In genomic region chr4:108430656-108431560, GRCm38 (mm10) we compare ENCODE assay signal across 12 mouse cellular contexts. TPM values are rescaled to one million over a fixed set of nuclear protein-coding genes. Genes with fewer than 3 reads are reported as not detected.
DNase-seq lines count a peak whose midpoint lies in the region; ATAC-seq lines count a peak whose summit lies in the region.
"Had no signal": no experiment of that assay in that cellular context is flagged by ENCODE, and none has a peak within 500 bp of the region (broad histone marks: within the 10 kb centered on the region; RNA-seq: fewer than 3 reads in every experiment).

No protein-coding gene starts in this region.

- no peak overlapping the region for H3K9ac ChIP-seq in limb, embryonic 15.5 days

- no peak overlapping the region for H3K4me3 ChIP-seq in limb, embryonic 15.5 days
- H3K4me3 ChIP-seq: gastrocnemius, adult 2 months; megakaryocyte, embryonic 14.5 days had no signal

- 27% methylated on average over 4 of the region's 4 CpGs for WGBS in limb, embryonic 15.5 days

- H3K27me3 ChIP-seq in limb, embryonic 15.5 days = no peaks in the 10 kb centered on the region

- H3K27ac ChIP-seq in limb, embryonic 15.5 days = peak overlapping the region; percentile 48; the same call in 1 of the 2 replicates
- H3K27ac ChIP-seq: gastrocnemius, adult 2 months had no signal

- H3K36me3 ChIP-seq in limb, embryonic 15.5 days = no peaks in the 10 kb centered on the region

- peaks cover 25% of the 10 kb centered on the region for H3K4me1 ChIP-seq in limb, embryonic 15.5 days

- ATAC-seq in limb, embryonic 15.5 days (ENCODE audit: insufficient number of reproducible peaks, low FRiP score, low TSS enrichment, low read depth) = peak; percentile 75

- no peak overlapping the region for H3K4me2 ChIP-seq in limb, embryonic 15.5 days

- no peaks in the 10 kb centered on the region for H3K9me3 ChIP-seq in limb, embryonic 15.5 days
- H3K9me3 ChIP-seq: megakaryocyte, embryonic 14.5 days had no signal

- peak; percentile 5 for DNase-seq in right cerebral cortex, postnatal 4 days
- DNase-seq in right cerebral cortex, postnatal 14 days = no peak
- peak; percentile 94 for DNase-seq in forelimb bud, embryonic 11.5 days (ENCODE audit: low read depth, low spot score)
- DNase-seq in yolk sac, embryonic 10.5 days (ENCODE audit: low spot score) = peak; percentile 86
- DNase-seq in lung, adult 18-20 months = no peak
- DNase-seq in thymus, adult 18-20 months = no peak
- no peak for DNase-seq in adrenal gland, postnatal 4 days (ENCODE audit: low spot score in 2 of 2)
- DNase-seq: gastrocnemius, adult 2 months had no signal

RNA-seq across cellular contexts. Expression of gene Gpx7, which starts 24.1 kb away (rescaled TPM):
- 125 and 133 TPM in 2 replicates for polyA plus RNA-seq in limb, embryonic 15.5 days (2015; fragmentation: Nextera tagmentation; extraction: Ambion mirVana)
- 10 to 100 TPM; 25.0 to 31.1 TPM for total RNA-seq in adrenal gland, postnatal 4 days (2021)
- total RNA-seq: MEL had no signal

RNA-seq across cellular contexts. Expression of gene Tut4, which starts 28.3 kb away (rescaled TPM):
- polyA plus RNA-seq in limb, embryonic 15.5 days (2015; fragmentation: Nextera tagmentation; extraction: Ambion mirVana) = 50.8 and 64.5 TPM in 2 replicates
- 10 to 100 TPM; 79.9 to 82.3 TPM for total RNA-seq in adrenal gland, postnatal 4 days (2021)

RNA-seq across cellular contexts. Expression of gene Shisal2a, which starts 47.8 kb away (rescaled TPM):
- polyA plus RNA-seq in limb, embryonic 15.5 days (2015; fragmentation: Nextera tagmentation; extraction: Ambion mirVana) = 1.8 and 1.9 TPM in 2 replicates
- total RNA-seq in adrenal gland, postnatal 4 days (2021) = 1 to 10 TPM; 6.9 to 7.6 TPM
- total RNA-seq: gastrocnemius, adult 2 months; MEL had no signal
- polyA plus RNA-seq: spleen, adult 2 months had no signal

Comparison
In these comparisons a context has a peak if more than half of its experiments do, and no peak if none do; other contexts are left out.
1. DNase-seq: peak in right cerebral cortex, postnatal 4 days (single experiment), forelimb bud, embryonic 11.5 days (single experiment) and yolk sac, embryonic 10.5 days (single experiment); none in right cerebral cortex, postnatal 14 days (single experiment), lung, adult 18-20 months (0 of 2), thymus, adult 18-20 months (0 of 2) and adrenal gland, postnatal 4 days (0 of 2).